Mouse (Mus musculus): ENCODE data around the gene Rnase4.

DNA sequence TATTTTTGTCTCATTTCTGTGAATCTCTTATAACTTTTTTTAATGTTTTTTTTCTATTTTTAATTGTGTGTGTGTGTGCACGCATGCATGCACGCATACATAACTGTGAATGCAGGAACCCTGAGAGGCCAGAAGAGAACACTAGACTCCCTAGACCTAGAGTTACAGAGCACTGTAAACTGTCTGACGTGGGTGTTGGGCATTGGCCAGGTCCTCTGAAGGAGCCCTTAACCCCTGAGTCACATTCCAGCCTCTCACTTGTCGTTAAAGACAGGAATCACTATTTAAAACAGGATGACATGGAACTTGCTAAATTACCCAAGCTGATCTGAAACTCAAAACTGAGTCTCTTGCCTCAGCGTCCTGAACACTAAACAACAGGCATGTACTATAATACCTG is 38.9 kb upstream of the Rnase4 start:
- TF ChIP-seq CTCF (IDR thresholded peaks at IDR 0.05; ENCODE audit: extremely low read depth, insufficient read length, insufficient replicate concordance, low read depth, low read length) (no peak), POLR2A (IDR thresholded peaks at IDR 0.05; ENCODE audit: low read depth, low read length) (no peak)

Measured in small intestine, adult 2 months (tissue).